Mouse (Mus musculus) right cerebral cortex, postnatal 14 days (tissue): ENCODE data around the gene Gm3336.

Experiments used
- DNase-seq: peaks from one replicate; pipeline ENCODE4 v3.0.0; 2022

The Gm3336 gene

DNA sequence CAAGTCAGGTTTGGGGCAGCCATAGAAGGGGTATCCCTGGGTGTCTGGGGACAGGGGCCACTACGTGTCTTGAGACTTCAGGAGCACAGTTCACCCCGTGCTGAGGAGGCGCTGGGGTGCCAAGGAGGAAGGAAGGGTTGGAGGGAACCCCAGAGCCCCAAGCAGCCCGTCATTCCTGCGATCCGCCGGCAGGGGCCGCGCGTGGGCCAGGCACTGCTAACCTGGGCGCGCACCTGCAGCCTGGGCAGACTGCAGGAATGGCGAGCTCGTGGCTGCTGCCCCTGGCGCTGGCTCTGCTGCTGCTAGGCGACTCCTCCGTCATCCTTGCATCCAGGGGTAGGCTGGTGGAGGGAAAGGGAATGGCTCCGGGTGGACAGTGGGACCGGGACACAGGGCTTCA is at the start of gene Gm3336:
Gm3336 (plus strand) TSS at position 247 of the 400 bp plus-strand sequence.
- DNase-seq, result peak; percentile 58

DNA sequence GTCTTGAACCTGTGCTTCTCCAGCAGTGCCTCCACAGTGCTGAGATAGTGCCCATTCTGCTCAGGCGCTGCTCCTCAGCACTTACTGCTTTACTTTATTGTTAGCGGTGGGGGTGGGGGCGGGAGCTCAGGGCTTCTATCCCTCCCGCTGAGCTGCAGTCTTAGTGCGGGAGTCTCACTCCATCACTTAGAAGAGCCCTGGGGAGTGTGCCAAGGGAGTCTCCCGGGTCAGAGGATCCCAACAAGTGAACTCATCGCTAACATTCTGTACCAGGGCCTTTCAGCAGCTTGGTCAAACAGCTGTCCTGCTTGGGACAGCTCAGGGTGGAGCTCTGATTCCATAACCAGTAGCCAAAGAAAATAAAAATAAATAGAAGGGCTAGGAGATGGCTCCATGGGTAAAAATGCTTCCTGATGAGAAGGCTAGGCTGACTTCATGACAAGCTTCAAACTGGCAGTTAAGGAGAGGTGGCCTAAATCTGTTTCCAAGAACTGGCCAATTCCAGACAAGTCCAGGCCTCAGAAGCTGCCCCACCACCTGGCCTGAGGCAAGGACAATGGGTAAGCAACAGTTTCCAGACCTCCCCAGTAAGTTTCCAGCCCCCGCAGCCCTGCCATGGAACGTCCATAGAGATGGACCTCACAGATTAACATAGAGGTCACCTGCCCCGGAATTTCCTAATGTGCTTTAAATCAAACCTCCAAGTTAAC is 46.6 kb upstream of the Gm3336 start:
- no peak for DNase-seq

DNA sequence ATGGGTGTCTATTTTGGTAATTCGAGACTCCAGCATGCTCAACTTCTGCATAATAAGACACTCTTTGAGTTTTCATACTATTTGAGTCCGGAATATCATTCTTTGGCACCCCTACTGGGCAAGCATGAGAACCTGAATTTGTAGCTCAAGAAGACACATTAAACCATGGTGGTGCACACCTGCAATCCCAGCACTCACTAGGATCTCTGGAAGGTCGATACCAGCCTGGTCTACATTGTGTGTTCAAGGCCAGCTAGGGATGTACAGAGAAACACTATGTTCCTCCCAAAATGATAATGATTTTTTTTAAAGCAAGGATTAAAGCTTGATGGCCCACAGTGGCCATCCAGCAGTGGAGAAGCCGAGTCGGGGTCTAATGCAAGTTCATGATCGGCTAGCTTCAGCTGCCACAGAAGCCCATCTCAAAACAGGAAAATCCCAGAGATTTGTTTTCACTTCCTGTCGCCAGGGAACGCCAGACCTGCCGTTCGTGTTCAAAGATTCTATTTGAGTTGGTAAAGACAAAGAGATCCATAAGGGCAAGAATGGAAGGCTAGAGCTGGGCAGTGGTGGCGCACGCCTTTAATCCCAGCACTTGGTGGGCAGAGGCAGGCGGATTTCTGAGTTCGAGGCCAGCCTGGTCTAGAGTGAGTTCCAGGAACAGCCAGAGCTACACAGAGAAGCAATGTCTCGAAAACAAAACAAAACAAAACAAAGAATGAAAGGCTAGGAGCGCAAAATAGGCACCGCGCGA is 45.8 kb upstream of the Gm3336 start:
- no peak for DNase-seq

DNA sequence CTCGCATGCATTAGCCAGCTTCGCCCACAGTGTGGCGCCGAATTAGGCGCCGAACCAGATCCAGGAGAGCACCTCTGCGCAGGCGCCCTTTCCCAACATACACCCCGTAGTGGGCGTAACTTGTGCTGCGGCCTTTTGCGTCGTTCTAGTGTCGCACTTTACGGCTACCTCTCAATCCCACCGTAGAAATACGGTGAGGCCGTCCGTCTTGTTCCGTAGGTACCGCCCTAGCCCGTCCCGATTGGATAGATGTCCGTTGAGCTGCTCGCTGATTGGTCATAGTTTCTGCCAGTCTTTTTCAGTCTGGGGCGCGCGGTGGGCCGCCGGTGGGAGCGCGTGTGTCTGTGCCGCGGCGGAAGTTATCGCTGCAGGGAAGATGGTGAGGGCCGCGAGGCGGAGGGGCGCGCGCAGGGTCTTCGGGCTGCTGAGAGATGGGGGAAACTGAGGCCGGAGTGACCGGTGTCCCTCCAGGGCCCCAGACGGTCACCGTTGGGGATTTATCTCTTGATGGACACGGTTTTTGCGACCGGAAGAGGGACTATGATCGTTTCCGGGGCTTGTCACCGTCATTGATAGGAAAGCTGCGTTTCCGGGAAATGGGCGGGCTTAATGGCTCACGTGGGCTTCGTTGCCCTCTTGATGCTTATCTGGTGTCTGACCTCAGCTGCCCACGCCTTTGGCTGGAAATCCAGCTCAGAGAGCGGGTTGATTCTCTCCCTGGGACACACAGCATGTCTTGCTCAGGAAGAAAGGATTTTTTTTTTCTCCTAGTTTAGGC is 45.1 kb upstream of the Gm3336 start, which contains the start of gene Lsm4:
Lsm4 (plus strand) TSS at position 170 of the 778 bp plus-strand sequence.
- DNase-seq, result peak; percentile 94

DNA sequence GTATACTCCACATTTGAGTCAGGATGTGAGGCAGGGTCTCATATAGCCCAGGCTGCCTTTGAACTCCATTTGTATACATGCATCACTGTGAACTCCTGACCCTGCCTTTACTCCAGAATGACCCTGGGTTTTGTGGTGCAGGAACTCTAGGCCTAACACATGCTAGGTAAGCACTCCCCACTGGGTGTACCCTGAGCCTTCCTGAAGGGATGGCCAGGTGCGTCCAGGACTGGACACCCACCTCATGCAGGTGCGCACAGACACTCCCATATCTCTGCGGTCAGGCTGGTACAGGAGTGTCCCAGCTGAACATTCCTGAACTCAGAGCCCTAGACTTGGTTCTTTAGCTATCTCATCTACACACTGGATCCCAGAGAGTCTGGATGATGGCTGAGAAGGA is 44.2 kb upstream of the Gm3336 start:
- DNase-seq, result no peak

DNA sequence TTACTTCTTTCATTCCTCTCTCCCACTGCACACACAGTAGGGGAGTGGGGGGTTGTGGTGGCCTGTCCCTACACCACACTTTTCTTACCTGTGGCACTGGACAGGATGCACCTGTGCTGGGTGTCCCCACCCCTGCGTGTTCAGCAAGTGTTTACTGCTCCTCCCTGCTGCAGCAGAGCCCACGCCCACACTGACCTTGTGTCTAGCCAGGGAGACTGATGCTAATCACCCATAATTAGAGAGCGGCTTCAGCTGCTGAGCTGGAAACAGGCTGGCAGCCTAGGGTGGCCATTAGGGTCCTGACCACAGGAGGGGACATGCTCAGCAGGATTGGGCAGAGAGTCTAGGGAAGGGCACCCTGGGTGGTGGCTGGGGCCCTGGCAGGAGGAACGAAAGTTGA is 43.6 kb upstream of the Gm3336 start:
- DNase-seq, result no peak

DNA sequence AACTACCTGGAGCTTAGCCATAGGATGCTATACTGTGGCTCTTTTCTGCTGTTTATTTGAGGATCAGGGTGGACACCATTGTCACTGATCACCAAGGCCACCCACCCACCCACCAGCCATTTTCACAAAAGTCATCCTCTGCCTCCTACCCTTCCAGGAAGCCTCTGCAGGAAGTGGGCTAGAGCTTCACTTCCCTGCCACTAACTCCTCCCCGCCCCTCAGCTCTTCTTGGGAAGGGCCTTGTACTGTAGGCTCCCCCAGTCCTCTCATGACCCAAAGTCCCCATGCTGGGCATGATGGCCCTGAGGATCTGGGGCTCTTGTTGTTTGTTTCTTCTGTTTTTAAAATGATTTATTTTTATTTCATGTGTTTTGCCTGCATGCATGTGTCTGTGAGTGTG is 43.0 kb upstream of the Gm3336 start:
- no peak for DNase-seq

DNA sequence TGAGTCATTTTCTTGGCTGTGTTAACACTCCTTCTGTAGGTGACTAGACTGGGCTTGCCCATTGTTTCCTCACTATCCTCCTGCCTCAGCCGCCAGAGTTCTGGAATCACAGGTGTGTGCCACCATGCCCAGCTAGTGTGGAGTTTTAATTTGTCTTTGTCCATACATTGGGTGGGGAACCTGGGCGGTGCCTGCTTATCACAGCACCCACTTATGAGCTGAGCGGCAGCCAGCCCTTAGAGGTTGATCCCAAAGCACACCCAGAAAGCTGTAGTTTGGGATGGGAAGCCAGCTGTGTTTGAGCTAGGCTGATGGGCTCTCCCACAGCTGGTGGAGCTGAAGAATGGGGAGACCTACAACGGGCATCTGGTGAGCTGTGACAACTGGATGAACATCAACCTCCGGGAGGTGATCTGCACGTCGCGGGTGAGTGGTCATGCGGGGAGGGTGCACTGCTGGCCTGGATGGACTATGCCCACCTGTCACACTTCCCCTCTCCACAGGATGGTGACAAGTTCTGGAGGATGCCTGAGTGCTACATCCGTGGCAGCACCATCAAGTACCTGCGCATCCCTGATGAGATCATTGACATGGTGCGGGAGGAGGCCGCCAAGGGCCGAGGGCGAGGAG is 40.8 kb upstream of the Gm3336 start:
- DNase-seq, result no peak

DNA sequence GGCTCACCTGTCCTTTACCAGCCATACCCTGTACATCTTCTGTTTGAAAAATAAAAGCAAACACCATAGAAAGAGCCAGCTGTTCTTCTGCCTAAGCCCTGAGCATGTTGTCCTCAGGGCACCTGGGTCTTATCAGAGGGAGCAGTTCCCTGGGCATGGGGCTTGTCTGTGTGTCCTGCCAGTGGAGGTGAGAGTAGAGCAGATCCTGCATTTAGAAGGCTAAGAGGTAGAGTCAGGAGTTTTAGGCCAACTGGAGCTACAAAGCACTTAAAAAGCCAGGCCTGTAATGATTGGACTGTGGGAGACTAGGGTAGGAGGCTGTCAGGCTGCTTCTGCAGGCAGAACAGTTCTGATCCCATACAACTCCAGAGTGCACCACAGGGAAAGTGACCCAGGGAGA is 39.7 kb upstream of the Gm3336 start:
- DNase-seq, result no peak

DNA sequence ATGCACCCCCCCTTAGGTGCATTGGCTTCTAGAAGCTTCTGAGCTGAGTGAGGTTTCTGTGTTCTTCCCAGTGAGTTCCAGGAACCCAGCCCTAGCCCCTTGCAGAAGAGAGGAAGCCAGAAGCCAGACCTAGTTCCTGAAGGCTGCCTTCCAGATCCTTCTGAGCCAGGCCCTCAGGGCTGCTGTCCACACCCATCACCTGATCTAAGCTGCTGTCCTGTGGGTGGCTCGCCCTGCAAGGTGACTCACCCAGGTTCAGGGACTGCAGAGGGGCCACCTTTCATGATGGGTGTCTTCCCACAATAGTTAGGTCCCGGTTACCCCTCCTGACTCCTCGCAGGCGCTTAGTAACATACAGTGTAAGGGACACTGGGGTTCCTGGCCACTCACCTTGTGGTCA is 38.9 kb upstream of the Gm3336 start:
- no peak for DNase-seq

DNA sequence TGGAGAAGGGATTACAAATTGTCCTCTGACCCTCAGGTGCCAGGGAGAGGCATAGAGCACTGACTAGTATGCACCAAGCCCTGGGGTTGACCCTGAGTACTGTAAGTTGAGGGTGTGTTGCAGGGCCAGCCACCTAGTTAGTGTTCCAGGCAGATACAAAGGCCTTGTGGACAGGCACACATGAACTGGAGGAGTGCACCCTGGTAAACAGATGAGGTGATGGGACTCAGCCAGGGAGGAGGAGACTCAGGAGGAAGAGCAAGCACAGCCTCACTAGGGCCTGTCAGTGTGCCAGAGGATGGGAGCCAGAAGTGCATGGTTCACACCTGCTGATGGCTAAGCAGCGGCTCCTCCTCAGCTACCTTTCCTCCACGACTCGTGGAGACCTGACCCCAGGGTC is 38.3 kb upstream of the Gm3336 start:
- no peak for DNase-seq

DNA sequence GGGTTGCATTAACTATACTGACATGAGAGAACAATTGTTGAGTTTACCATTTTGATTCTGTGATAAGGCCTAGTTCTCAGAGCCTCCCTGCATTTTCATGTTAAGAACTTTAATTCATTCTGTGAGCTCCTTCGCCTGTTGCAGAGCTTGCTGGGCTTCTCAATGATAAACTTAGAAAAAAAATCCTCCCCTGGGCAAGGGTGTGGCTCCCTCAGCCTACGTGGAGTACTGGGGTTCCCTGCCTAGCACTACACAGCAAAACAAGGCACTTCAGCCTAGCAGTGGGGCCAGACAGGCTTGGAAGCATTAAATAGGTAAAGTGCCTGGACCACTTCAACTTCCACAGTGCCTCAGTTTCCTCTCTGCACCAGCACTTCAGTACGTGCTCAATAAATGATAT is 36.9 kb upstream of the Gm3336 start:
- DNase-seq, result no peak

DNA sequence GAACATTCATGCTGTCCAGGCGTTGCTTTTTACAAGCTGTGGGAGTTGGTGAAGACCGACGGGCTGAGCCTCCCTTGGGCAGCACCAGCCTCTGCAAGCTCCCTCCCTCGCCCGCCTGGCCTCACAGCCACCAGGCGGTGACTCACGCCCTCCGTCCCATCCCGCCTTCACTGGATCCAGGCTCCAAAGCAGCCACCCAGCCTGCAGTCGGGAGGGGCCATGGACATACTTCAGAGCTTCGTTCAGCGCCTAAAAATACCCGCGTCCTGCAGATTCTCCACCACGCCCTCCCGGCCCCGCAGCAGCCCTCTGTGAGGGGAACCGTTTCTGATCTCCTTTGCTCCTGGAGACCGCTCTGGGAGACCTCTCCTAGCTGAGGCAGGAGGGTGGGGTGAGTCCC is 36.1 kb upstream of the Gm3336 start:
- peak; percentile 53 for DNase-seq

DNA sequence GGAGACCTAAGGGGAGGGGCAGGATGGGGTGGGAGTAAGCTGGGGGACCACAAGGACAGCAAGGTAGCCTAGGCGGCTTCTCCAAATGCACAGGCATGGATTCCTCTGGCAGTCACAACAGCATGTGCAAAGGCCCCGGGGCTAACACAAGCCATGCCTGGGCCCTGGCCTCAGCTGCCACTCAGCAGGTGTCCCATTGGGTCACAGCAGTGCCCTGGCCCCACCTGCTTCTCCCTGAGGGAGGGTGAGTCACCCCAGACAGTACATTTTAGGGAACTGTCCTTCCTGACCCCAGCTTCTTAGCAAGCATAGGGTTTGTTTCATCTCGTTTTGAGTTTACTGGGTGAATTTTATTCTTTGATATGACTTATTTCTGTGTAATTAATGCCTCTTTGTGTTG is 35.7 kb upstream of the Gm3336 start:
- DNase-seq, result no peak

DNA sequence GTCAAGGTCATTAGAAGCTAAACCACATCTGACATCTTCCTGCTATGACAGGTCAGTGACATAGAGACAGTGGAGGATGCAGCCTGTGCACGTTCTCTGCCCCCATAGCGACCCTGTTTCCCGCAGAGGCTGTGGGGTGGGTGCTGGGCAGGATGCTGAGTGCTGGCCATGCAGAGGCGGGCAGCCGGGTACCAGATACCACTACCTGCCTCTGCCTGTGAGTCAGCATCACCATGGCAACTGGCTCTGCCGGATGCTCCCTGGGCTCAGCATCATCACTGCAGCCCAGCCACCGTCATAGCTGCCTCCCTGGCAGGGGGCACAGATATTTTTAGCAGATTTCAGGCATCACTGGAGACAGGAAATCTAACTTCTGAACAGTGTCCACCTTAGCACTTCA is 34.1 kb upstream of the Gm3336 start:
- peak; percentile 75 for DNase-seq

DNA sequence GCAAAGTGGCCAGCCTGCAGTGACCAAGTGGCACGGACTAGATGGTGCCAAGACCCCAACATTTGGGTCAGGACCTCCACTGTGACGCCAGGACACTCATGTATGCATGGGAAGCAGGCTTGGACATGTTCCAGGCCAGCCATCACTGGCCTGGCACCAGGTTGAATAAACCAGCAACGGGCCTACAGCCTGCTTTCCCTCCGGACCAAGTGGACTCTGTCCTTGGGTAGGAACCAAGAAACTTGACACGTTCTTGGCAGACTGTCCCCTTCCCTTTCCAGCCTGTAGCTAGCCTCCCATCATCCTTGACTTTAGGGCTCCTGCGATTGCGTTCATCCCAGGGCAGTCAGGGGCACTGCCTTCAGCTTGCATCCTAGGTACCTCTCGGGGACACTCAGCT is 30.8 kb upstream of the Gm3336 start:
- no peak for DNase-seq

DNA sequence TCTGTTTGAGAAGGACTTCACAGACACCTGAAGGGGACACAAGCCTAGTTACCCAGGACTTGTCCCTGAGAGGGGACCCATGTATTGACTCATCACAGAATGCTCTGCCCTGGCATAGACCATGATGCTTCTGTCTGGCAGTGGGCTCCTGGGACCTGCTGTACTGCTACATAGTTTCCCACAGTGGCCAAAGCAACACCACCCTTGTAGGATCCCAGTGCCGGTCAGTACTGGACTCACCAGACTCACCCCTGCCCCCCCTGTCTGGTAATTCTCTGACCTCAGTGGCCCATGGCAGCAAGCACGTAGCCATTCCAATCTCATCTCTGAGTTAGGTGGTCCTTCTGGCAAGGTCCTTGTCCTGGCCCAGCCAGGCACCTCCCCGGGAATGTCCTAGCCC is 30.2 kb upstream of the Gm3336 start:
- DNase-seq, result no peak

DNA sequence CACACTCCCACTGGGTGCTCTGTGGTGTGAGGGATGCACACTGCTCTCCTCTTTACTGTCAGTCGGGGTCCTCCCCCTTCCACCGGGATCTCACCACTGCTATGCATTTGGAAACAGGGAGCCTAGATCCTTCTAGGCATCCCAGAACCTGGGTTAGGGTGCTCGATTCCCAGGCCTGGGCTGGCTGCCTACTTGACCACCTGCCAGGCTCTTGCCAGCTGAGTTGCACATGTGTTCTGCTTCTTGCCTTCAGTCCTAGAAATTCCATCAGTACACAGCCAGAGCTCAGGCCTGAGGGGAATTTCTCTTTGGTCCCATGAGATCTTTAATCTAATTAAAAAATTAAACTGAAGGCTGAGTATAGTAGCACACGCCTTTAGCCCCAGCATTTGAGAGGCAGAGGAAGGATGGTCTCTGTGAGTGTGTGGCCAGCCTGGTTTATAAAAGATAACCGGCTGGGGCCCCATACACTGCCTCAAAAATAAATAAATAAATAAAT is 28.4 kb upstream of the Gm3336 start:
- DNase-seq, result no peak

DNA sequence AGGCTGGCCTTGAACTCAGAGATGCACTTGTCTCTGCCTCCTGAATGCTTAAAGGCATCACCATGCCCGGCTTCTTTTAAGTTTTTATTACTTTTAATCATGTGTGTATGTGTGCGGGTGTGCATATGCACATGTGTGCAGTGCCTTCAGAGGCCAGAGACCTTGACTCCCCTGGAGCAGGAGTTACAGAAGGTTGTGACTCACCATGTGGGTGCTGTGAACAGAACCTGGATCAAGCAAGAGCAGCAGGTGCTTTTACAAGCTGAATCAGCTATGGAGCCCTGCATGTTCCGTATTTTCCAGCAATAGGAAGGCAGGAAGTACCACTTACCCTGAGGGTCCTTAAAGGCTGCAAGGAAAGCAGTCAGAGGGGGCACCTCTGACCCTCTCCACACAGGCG is 27.1 kb upstream of the Gm3336 start:
- no peak for DNase-seq

DNA sequence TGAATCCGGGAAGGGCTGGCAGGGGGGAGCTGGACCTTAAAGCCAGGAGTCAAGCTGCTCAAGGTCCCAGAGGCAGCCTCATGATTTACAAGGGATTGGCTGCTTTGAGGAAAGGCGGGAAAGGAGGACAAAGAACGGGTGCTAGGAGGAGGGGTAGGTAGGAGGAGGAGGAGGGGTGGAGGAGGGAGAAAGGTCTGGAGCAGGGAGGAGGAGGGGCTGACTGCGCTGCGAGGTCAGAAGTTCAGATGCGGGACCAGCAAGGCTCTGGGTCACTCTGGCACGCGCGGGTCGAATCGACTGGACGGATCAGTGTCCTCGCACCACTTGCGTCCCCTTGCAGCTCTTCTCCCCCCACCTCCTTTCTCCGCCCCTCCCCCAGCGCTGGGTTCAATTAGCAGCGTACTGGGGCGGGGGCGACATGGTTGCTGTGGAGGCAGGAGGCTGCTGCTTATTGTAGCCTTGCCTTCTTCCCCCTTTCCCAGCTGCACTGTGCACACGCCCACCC is 26.6 kb upstream of the Gm3336 start:
- peak; percentile 38 for DNase-seq

DNA sequence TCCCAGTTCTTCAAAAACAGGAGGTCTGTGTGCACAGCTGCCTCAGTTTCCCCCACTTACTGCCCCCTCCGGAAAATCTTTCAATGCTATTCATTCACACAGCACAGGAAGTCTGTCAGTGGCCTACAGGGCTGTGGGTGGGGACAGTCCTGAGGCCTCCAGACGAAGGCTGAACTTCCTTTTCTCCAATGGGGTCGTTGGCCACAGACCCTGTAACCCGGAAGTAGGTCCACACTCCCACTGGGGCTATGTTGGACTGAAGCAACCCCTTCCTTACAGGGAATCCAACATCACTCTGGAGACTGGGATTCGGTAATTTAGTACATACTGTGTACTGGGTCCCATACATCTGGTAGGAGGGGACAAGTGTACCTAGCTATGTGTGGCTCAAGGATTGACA is 24.7 kb upstream of the Gm3336 start:
- no peak for DNase-seq

DNA sequence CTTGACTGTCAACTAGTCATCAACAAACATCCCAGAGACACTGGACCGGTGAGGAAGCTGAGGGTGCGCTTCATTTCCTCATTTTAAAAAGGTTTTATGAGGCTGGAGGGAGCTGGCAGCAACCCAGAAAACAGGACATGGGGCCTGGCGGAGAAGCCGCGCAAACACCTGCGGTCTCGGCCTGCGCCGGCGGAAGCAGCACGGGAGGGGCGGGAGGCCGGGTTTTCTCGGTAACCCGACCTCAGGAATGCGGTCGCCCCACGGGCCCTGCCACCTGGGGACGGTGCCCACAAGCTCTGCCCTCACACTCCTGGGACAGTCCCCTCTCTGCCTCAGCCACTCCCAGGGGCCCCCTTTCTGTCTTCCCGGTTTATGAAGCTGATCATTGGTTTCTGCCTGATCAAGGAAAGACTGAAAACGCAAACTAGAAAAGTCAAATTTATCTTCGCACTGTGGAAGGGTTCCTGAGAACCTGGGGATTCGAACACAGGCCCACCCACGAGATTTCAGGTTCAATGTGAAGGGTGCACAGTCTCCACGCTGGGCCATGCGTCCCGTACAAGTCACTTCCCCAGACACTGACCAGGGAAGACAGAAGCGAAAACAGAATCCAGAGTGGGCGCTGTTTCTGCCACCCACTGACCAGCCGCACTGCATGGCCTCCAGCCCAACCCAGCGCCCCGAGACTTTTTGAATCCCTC is 22.9 kb upstream of the Gm3336 start:
- peak; percentile 32 for DNase-seq
